Mouse (Mus musculus): Measurements from ENCODE around the gene Wdr25.

DNA sequence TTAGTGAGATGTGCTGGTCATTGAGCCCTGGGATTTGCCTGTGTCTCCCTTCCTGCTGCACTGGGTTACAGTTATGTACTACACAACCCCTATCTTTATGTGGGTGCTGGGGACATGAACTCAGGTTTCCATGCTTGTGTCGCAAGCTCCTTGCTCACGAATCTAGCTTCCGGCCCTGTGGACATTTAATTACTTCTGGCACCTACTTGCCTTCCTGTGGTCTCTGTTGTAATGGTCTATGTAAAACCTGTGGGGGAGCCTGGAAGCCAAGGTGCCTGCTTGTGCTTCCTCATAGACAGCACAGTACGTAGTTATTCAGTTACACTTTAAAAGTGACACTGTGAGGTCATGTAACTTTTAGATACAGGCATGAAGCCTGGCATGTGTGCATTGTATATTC is 44.1 kb downstream of the Wdr25 start:
- TF ChIP-seq GATA1 (IDR thresholded peaks at IDR 0.05; ENCODE audit: borderline replicate concordance, low read length) (no peak), FLI1 (IDR thresholded peaks at IDR 0.05; ENCODE audit: low read length) (no peak)
